Mouse (Mus musculus) MEL (cell line): ENCODE measurements around the gene Fam57a. TPM values are rescaled to one million over a fixed set of nuclear protein-coding genes. Genes with fewer than 3 reads are reported as not detected.

Source experiments
- DNase-seq: peaks from one replicate; pipeline ENCODE4 v3.0.0; 2011; ENCODE audit warnings: low read depth, low spot score
- H3K27ac ChIP-seq: 2 replicates; pipeline ENCODE4 v1.5.1; 2012; ENCODE audit warnings: low read depth, mild to moderate bottlenecking, control low read depth, low read length, moderate library complexity; ENCODE audit not compliant: control insufficient read depth
- H3K27me3 ChIP-seq, 2 experiments: fragments of 150-350 bp in 1 of 2; sonication (generic) in 1 of 2; 2 replicates each; pipeline ENCODE4 v1.6.1; 2012; ENCODE audit warnings: low read length in 2 of 2, mild to moderate bottlenecking in 2 of 2, improper control_type of control experiment in 1 of 2, moderate library complexity in 1 of 2; ENCODE audit not compliant: insufficient read depth in 2 of 2, control insufficient read depth in 1 of 2
- H3K36me3 ChIP-seq, 2 experiments: 2 replicates each; pipeline ENCODE4 v1.6.1; 2012 to 2014; ENCODE audit warnings: low read length in 2 of 2, improper control_type of control experiment in 1 of 2, inconsistent platforms in 1 of 2, mild to moderate bottlenecking in 1 of 2; ENCODE audit not compliant: insufficient read depth in 2 of 2, control insufficient read depth in 1 of 2
- H3K4me1 ChIP-seq, 2 experiments: fragments of 150-350 bp in 1 of 2; sonication (generic) in 1 of 2; 2 replicates each; pipeline ENCODE4 v1.6.1; 2012; ENCODE audit warnings: low read length in 2 of 2, improper control_type of control experiment in 1 of 2, mild to moderate bottlenecking in 1 of 2; ENCODE audit not compliant: insufficient read depth in 2 of 2, control insufficient read depth in 1 of 2
- H3K4me3 ChIP-seq, 2 experiments: fragments of 150-350 bp in 1 of 2; sonication (generic) in 1 of 2; 2 replicates each; pipeline ENCODE4 v1.5.1; 2012; ENCODE audit warnings: low read depth in 2 of 2, low read length in 2 of 2, mild to moderate bottlenecking in 2 of 2, moderate library complexity in 2 of 2, control low read depth in 1 of 2, improper control_type of control experiment in 1 of 2; ENCODE audit not compliant: control insufficient read depth in 1 of 2, insufficient read depth in 1 of 2
- H3K79me2 ChIP-seq: 2 replicates; pipeline ENCODE4 v1.6.1; 2012; ENCODE audit warnings: mild to moderate bottlenecking, low read length, moderate library complexity; ENCODE audit not compliant: control insufficient read depth, poor library complexity, insufficient read depth
- H3K9ac ChIP-seq: 2 replicates; pipeline ENCODE4 v1.6.1; 2012; ENCODE audit warnings: low read depth, mild to moderate bottlenecking, control low read depth, low read length, moderate library complexity; ENCODE audit not compliant: control insufficient read depth, poor library complexity, severe bottlenecking
- H3K9me3 ChIP-seq: fragments of 150-350 bp; sonication (generic); replicated peaks from 2 replicates; pipeline ENCODE4 v1.6.1; 2012; ENCODE audit warnings: mild to moderate bottlenecking, low read length, improper control_type of control experiment, moderate library complexity; ENCODE audit not compliant: insufficient read depth
- CTCF ChIP-seq, 3 experiments: IDR thresholded peaks in 2 of 3; conservative IDR thresholded peaks in 1 of 3; 2 replicates each; pipeline ENCODE4 v1.5.1; 2011 to 2012; ENCODE audit warnings: low read length in 3 of 3, low read depth in 2 of 3, mild to moderate bottlenecking in 2 of 3, improper control_type of control experiment in 1 of 3, inconsistent platforms in 1 of 3, mixed read lengths in 1 of 3, moderate library complexity in 1 of 3; ENCODE audit not compliant: control insufficient read depth in 1 of 3, insufficient read depth in 1 of 3, poor library complexity in 1 of 3, severe bottlenecking in 1 of 3
- E2F4 ChIP-seq: IDR thresholded peaks from 2 replicates; pipeline ENCODE4 v1.6.1; 2011; ENCODE audit warnings: low read depth, low read length, improper control_type of control experiment, borderline replicate concordance
- GATA1 ChIP-seq: IDR thresholded peaks from 2 replicates; pipeline ENCODE4 v1.6.1; 2011; ENCODE audit warnings: low read depth, low read length, improper control_type of control experiment
- KAT2A ChIP-seq: conservative IDR thresholded peaks from 2 replicates; pipeline ENCODE4 v1.6.1; 2012; ENCODE audit warnings: low read depth, low read length, improper control_type of control experiment, inconsistent platforms
- MAX ChIP-seq: IDR thresholded peaks from 2 replicates; pipeline ENCODE4 v1.6.1; 2011; ENCODE audit warnings: low read length, improper control_type of control experiment
- MXI1 ChIP-seq: IDR thresholded peaks from 2 replicates; pipeline ENCODE4 v1.6.1; 2011; ENCODE audit warnings: mild to moderate bottlenecking, low read depth, low read length, improper control_type of control experiment
- NRF1 ChIP-seq: IDR thresholded peaks from 2 replicates; pipeline ENCODE4 v1.6.1; 2014; ENCODE audit warnings: low read depth, mild to moderate bottlenecking, inconsistent platforms, low read length, improper control_type of control experiment, moderate library complexity; ENCODE audit not compliant: poor library complexity, insufficient read depth, severe bottlenecking
- POLR2AphosphoS5 ChIP-seq: IDR thresholded peaks from 2 replicates; pipeline ENCODE4 v1.6.1; 2012; ENCODE audit warnings: low read depth, borderline replicate concordance, mild to moderate bottlenecking, inconsistent platforms, low read length, moderate library complexity, mixed read lengths
- RAD21 ChIP-seq: IDR thresholded peaks from 2 replicates; pipeline ENCODE4 v1.6.1; 2011; ENCODE audit warnings: mild to moderate bottlenecking, low read depth, low read length, improper control_type of control experiment
- SMC3 ChIP-seq: IDR thresholded peaks from 2 replicates; pipeline ENCODE4 v1.6.1; 2011; ENCODE audit warnings: low read depth, low read length, improper control_type of control experiment
- TAL1 ChIP-seq: IDR thresholded peaks from 2 replicates; pipeline ENCODE4 v1.6.1; 2012; ENCODE audit warnings: mild to moderate bottlenecking, inconsistent platforms, low read length, moderate library complexity, mixed read lengths
- TCF12 ChIP-seq: IDR thresholded peaks from 2 replicates; pipeline ENCODE4 v1.6.1; 2014; ENCODE audit warnings: low read depth, mild to moderate bottlenecking, inconsistent platforms, low read length, improper control_type of control experiment, moderate library complexity
- UBTF ChIP-seq: IDR thresholded peaks from 2 replicates; pipeline ENCODE4 v1.6.1; 2012; ENCODE audit warnings: low read depth, mild to moderate bottlenecking, inconsistent platforms, low read length, improper control_type of control experiment, moderate library complexity, borderline replicate concordance; ENCODE audit not compliant: insufficient read depth
- USF2 ChIP-seq, 2 experiments: IDR thresholded peaks; 2 replicates each; pipeline ENCODE4 v1.6.1; 2011 to 2012; ENCODE audit warnings: improper control_type of control experiment in 2 of 2, low read length in 2 of 2, borderline replicate concordance in 1 of 2, inconsistent platforms in 1 of 2, low read depth in 1 of 2, mild to moderate bottlenecking in 1 of 2; ENCODE audit not compliant: insufficient read depth in 1 of 2
- ZC3H11A ChIP-seq: IDR thresholded peaks from 2 replicates; pipeline ENCODE4 v1.6.1; 2012; ENCODE audit warnings: low read depth, mild to moderate bottlenecking, inconsistent platforms, low read length, improper control_type of control experiment
- ZNF384 ChIP-seq: IDR thresholded peaks from 2 replicates; pipeline ENCODE4 v1.6.1; 2012; ENCODE audit warnings: low read depth, mild to moderate bottlenecking, inconsistent platforms, low read length, improper control_type of control experiment
- polyA plus RNA-seq, 2 experiments: library from polyadenylated mRNA; stranded (reverse) in 1 of 2; unstranded in 1 of 2; fragments of >175 nt in 1 of 2; fragments of >200 nt in 1 of 2; gene quantifications; 2 replicates each; pipeline versions ENCODE4 v1.2.1 to v1.2.4; 2012; ENCODE audit warnings: low replicate concordance in 2 of 2, low read depth in 1 of 2; ENCODE audit not compliant: insufficient read length in 2 of 2, insufficient read depth in 1 of 2, missing spikeins in 1 of 2
- total RNA-seq: library from RNA; depleted of rRNA; stranded (reverse); fragments of 300-350 nt; gene quantifications from 2 replicates; pipeline ENCODE4 v1.2.3, GENCODE M21; 2012

Fam57a gene
- total and polyA plus RNA-seq, 3 experiments: 8.5 to 8.8 TPM; not detected in 1

- no peaks in the 10 kb centered on the region for H3K9me3 ChIP-seq
- H3K79me2 ChIP-seq: peaks cover 11% of the 10 kb centered on the region
- H3K27me3 ChIP-seq: no peaks in the 10 kb centered on the region
- H3K9ac ChIP-seq: no peak overlapping the region
- DNase-seq: peak; percentile 62
- no peak overlapping the region for H3K27ac ChIP-seq
- peaks cover 0 to 8% of the 10 kb centered on the region in 2 experiments; a peak in 2 of 4 replicates for H3K36me3 ChIP-seq
- TF ChIP-seq GATA1 (0 out of 2 replicates have a peak, but pooled peaks have one; percentile 20), MAX (peak; percentile 60; the same call in 1 of the 2 replicates), USF2 (IDR thresholded peaks at IDR 0.05; ENCODE audit: borderline replicate concordance in 1 of 2, insufficient read depth in 1 of 2, low read depth in 1 of 2, low read length in 2 of 2) (no peak)
- no peak overlapping the region for H3K4me3 ChIP-seq
- peaks cover 4 to 9% of the 10 kb centered on the region in 2 experiments; a peak in 3 of 4 replicates for H3K4me1 ChIP-seq
Observed at GRCm38 (mm10) chr11:76183745-76184144, 4.3 kb downstream of the Fam57a start.

DNA sequence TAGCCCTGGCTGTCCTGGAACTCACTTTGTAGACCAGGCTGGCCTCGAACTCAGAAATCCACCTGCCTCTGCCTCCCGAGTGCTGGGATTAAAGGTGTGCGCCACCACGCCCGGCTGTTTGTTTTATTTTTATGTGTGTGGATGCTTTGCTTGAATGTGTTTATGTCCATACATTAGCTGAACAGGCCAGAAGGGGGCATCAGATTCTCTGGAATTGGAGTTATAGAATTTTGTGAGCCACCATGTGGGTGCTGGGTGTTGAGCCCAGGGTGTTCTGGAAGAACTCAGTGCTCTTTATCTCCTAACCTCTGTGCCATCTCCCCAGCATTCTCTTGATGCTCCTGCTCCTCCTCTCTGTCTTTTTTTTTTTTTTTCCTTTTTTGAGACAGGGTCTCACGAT lies 7.4 kb downstream of the Fam57a start:
- H3K27ac ChIP-seq: no peak overlapping the region
- no peak overlapping the region for H3K4me3 ChIP-seq
- H3K9me3 ChIP-seq: no peaks in the 10 kb centered on the region
- TF ChIP-seq ZC3H11A (peak; percentile 69), KAT2A (no peak), UBTF (no peak), NRF1 (no peak), ZNF384 (peak; percentile 7; the same call in 1 of the 2 replicates), POLR2AphosphoS5 (no peak), CTCF (IDR thresholded peaks at IDR 0.05 in 2 of 3, conservative IDR thresholded peaks at IDR 0.05 in 1 of 3; ENCODE audit: control insufficient read depth in 1 of 3, insufficient read depth in 1 of 3, low read depth in 2 of 3, low read length in 3 of 3, poor library complexity in 1 of 3, severe bottlenecking in 1 of 3) (peak; percentile 10 to 64 (median 13); a peak in 4 of 6 replicates), SMC3 (peak; percentile 70), RAD21 (peak; percentile 54)
- TF ChIP-seq, all 39 proteins: peak for 5
- H3K27me3 ChIP-seq: no peaks in the 10 kb centered on the region
- H3K4me1 ChIP-seq: peaks cover 4 to 7% of the 10 kb centered on the region in 2 experiments; a peak in 3 of 4 replicates
- no peaks in the 10 kb centered on the region for H3K79me2 ChIP-seq
- peaks cover 0 to 4% of the 10 kb centered on the region in 2 experiments; a peak in 2 of 4 replicates for H3K36me3 ChIP-seq
- H3K9ac ChIP-seq: no peak overlapping the region
- DNase-seq: peak; percentile 61

DNA sequence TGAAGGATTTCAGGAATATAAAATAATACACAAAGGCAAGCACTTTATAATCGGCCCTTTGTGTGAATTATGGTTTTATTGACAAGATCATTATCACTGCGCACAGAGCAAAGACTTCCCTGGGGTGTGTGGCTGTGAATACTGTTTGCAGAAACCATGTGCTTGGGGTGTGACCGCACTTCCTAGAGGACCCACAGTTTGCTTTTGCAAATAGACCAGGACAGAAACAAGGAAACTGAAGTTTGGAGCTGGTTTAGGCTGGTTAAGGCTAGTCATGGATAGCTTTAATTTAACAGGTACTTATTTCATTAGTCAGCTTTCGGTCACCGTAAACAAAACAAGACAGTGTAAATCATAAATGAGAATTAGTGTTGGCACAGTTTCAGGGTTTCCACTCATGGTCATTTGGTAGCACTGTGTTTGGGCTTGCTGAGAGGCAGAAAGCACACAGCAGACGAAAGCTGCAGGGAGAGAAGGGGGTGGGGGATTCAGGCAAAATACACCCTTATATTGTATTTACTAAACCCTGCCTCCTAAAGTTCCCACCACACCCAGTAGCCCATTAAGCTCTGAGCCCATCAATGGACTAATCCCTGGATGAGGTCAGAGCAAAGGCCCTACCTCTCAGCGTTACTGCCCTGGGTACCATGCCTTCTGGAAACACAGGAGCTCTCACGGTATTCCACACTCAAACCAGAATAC lies 17.0 kb downstream of the Fam57a start:
- Histone ChIP-seq H3K4me1 (peaks cover under 1 to 1% of the 10 kb centered on the region in 2 experiments), H3K9me3 (no peaks in the 10 kb centered on the region), H3K4me3 (no peak overlapping the region), H3K27me3 (no peaks in the 10 kb centered on the region), H3K9ac (no peak overlapping the region), H3K27ac (no peak overlapping the region), H3K79me2 (no peaks in the 10 kb centered on the region), H3K36me3 (no peaks in the 10 kb centered on the region)
- TF ChIP-seq TCF12 (no peak), TAL1 (no peak), MXI1 (0 out of 2 replicates have a peak, but pooled peaks have one; percentile 18), E2F4 (no peak)
- DNase-seq: no peak
